Mouse (Mus musculus): ENCODE measurements at regions not wholly inside any gene's neighbourhood (a gene's known extent, or its start where the extent isn't known, plus 50 kb on each side); places are given as distances from the start of the nearest gene placed in this dataset.

GRCm38 (mm10) chr8:128559004-128559662 is 126.3 kb upstream of the Itgb1 start:
- Histone ChIP-seq H3K36me3 (ENCODE audit: control insufficient read depth, insufficient read depth) (no peaks in the 10 kb centered on the region), H3ac (ENCODE audit: control insufficient read depth, insufficient read length) (no peak overlapping the region), H3K27me3 (ENCODE audit: control insufficient read depth, insufficient read depth, insufficient read length) (no peaks in the 10 kb centered on the region), H3K4me2 (ENCODE audit: low read depth) (no peak overlapping the region), H3K4me3 (no peak overlapping the region), H3K79me2 (ENCODE audit: control insufficient read depth, insufficient read depth) (no peaks in the 10 kb centered on the region)
- no peak for TF ChIP-seq E2F4 (IDR thresholded peaks at IDR 0.05; ENCODE audit: insufficient read depth)
- no peak for TF ChIP-seq TCF12 (IDR thresholded peaks at IDR 0.05; ENCODE audit: insufficient read depth, poor library complexity, severe bottlenecking)
- TF ChIP-seq MYOG (IDR thresholded peaks at IDR 0.05; ENCODE audit: control insufficient read depth in 1 of 3, insufficient read depth in 1 of 3, insufficient read length in 2 of 3, low read depth in 2 of 3) = no peak
- no peak for TF ChIP-seq POLR2A (IDR thresholded peaks at IDR 0.05; ENCODE audit: insufficient read length, low read depth)
- TF ChIP-seq MYOD1 (IDR thresholded peaks at IDR 0.05; ENCODE audit: control insufficient read depth in 1 of 3, insufficient read length in 2 of 3, low read depth in 2 of 3) = no peak
- no peak for TF ChIP-seq TCF3 (IDR thresholded peaks at IDR 0.05; ENCODE audit: insufficient read length, low read depth)
- TF ChIP-seq POLR2AphosphoS2 (IDR thresholded peaks at IDR 0.05; ENCODE audit: insufficient read length, low read depth) = no peak
- no peak for TF ChIP-seq MAX (IDR thresholded peaks at IDR 0.05; ENCODE audit: low read depth)
- no peak for TF ChIP-seq REST (IDR thresholded peaks at IDR 0.05; ENCODE audit: insufficient read depth, insufficient read length)
- TF ChIP-seq CEBPB (IDR thresholded peaks at IDR 0.05; ENCODE audit: insufficient read depth, poor library complexity, severe bottlenecking) = no peak
- TF ChIP-seq SRF (IDR thresholded peaks at IDR 0.05; ENCODE audit: control insufficient read depth, insufficient read length, low read depth) = no peak
- TF ChIP-seq USF1 (IDR thresholded peaks at IDR 0.05; ENCODE audit: low read depth) = no peak

GRCm38 (mm10) chr8:128560418-128560817 is 125.0 kb upstream of the Itgb1 start:
- Histone ChIP-seq H3K79me2 (ENCODE audit: control insufficient read depth, insufficient read depth) (no peaks in the 10 kb centered on the region), H3K4me2 (ENCODE audit: low read depth) (no peak overlapping the region), H3K27me3 (ENCODE audit: control insufficient read depth, insufficient read depth, insufficient read length) (no peaks in the 10 kb centered on the region), H3K36me3 (ENCODE audit: control insufficient read depth, insufficient read depth) (no peaks in the 10 kb centered on the region), H3ac (ENCODE audit: control insufficient read depth, insufficient read length) (no peak overlapping the region), H3K4me3 (no peak overlapping the region)
- TF ChIP-seq TCF3 (IDR thresholded peaks at IDR 0.05; ENCODE audit: insufficient read length, low read depth) (no peak), E2F4 (IDR thresholded peaks at IDR 0.05; ENCODE audit: insufficient read depth) (no peak), POLR2AphosphoS2 (IDR thresholded peaks at IDR 0.05; ENCODE audit: insufficient read length, low read depth) (no peak), REST (IDR thresholded peaks at IDR 0.05; ENCODE audit: insufficient read depth, insufficient read length) (no peak), USF1 (IDR thresholded peaks at IDR 0.05; ENCODE audit: low read depth) (no peak), POLR2A (IDR thresholded peaks at IDR 0.05; ENCODE audit: insufficient read length, low read depth) (no peak), MYOD1 (IDR thresholded peaks at IDR 0.05; ENCODE audit: control insufficient read depth in 1 of 3, insufficient read length in 2 of 3, low read depth in 2 of 3) (no peak), SRF (IDR thresholded peaks at IDR 0.05; ENCODE audit: control insufficient read depth, insufficient read length, low read depth) (no peak), MAX (IDR thresholded peaks at IDR 0.05; ENCODE audit: low read depth) (no peak), CEBPB (IDR thresholded peaks at IDR 0.05; ENCODE audit: insufficient read depth, poor library complexity, severe bottlenecking) (no peak), TCF12 (IDR thresholded peaks at IDR 0.05; ENCODE audit: insufficient read depth, poor library complexity, severe bottlenecking) (no peak), MYOG (IDR thresholded peaks at IDR 0.05; ENCODE audit: control insufficient read depth in 1 of 3, insufficient read depth in 1 of 3, insufficient read length in 2 of 3, low read depth in 2 of 3) (no peak)

GRCm38 (mm10) chr8:128561016-128561415 is 124.4 kb upstream of the Itgb1 start:
- Histone ChIP-seq H3K36me3 (ENCODE audit: control insufficient read depth, insufficient read depth) (no peaks in the 10 kb centered on the region), H3K79me2 (ENCODE audit: control insufficient read depth, insufficient read depth) (no peaks in the 10 kb centered on the region), H3K27me3 (ENCODE audit: control insufficient read depth, insufficient read depth, insufficient read length) (no peaks in the 10 kb centered on the region), H3ac (ENCODE audit: control insufficient read depth, insufficient read length) (no peak overlapping the region), H3K4me2 (ENCODE audit: low read depth) (no peak overlapping the region), H3K4me3 (no peak overlapping the region)
- TF ChIP-seq E2F4 (IDR thresholded peaks at IDR 0.05; ENCODE audit: insufficient read depth) = no peak

GRCm38 (mm10) chr8:128562625-128563024 is 122.8 kb upstream of the Itgb1 start:
- no peak for TF ChIP-seq MYOG (IDR thresholded peaks at IDR 0.05; ENCODE audit: control insufficient read depth in 1 of 3, insufficient read depth in 1 of 3, insufficient read length in 2 of 3, low read depth in 2 of 3)
- no peak for TF ChIP-seq SRF (IDR thresholded peaks at IDR 0.05; ENCODE audit: control insufficient read depth, insufficient read length, low read depth)
- TF ChIP-seq TCF3 (IDR thresholded peaks at IDR 0.05; ENCODE audit: insufficient read length, low read depth) = no peak
- TF ChIP-seq REST (IDR thresholded peaks at IDR 0.05; ENCODE audit: insufficient read depth, insufficient read length) = no peak
- TF ChIP-seq MAX (IDR thresholded peaks at IDR 0.05; ENCODE audit: low read depth) = no peak
- no peak for TF ChIP-seq TCF12 (IDR thresholded peaks at IDR 0.05; ENCODE audit: insufficient read depth, poor library complexity, severe bottlenecking)
- no peak for TF ChIP-seq USF1 (IDR thresholded peaks at IDR 0.05; ENCODE audit: low read depth)
- no peak for TF ChIP-seq POLR2A (IDR thresholded peaks at IDR 0.05; ENCODE audit: insufficient read length, low read depth)
- no peak for TF ChIP-seq CEBPB (IDR thresholded peaks at IDR 0.05; ENCODE audit: insufficient read depth, poor library complexity, severe bottlenecking)
- no peak for TF ChIP-seq E2F4 (IDR thresholded peaks at IDR 0.05; ENCODE audit: insufficient read depth)
- TF ChIP-seq POLR2AphosphoS2 (IDR thresholded peaks at IDR 0.05; ENCODE audit: insufficient read length, low read depth) = no peak
- no peak for TF ChIP-seq MYOD1 (IDR thresholded peaks at IDR 0.05; ENCODE audit: control insufficient read depth in 1 of 3, insufficient read length in 2 of 3, low read depth in 2 of 3)
- Histone ChIP-seq H3K4me3 (no peak overlapping the region), H3K4me2 (ENCODE audit: low read depth) (no peak overlapping the region), H3K27me3 (ENCODE audit: control insufficient read depth, insufficient read depth, insufficient read length) (no peaks in the 10 kb centered on the region), H3K36me3 (ENCODE audit: control insufficient read depth, insufficient read depth) (no peaks in the 10 kb centered on the region), H3K79me2 (ENCODE audit: control insufficient read depth, insufficient read depth) (no peaks in the 10 kb centered on the region), H3ac (ENCODE audit: control insufficient read depth, insufficient read length) (no peak overlapping the region)

- Histone ChIP-seq H3K4me3 (no peak overlapping the region), H3ac (ENCODE audit: control insufficient read depth, insufficient read length) (no peak overlapping the region), H3K4me2 (ENCODE audit: low read depth) (no peak overlapping the region), H3K79me2 (ENCODE audit: control insufficient read depth, insufficient read depth) (no peaks in the 10 kb centered on the region), H3K36me3 (ENCODE audit: control insufficient read depth, insufficient read depth) (no peaks in the 10 kb centered on the region), H3K27me3 (ENCODE audit: control insufficient read depth, insufficient read depth, insufficient read length) (no peaks in the 10 kb centered on the region)
- TF ChIP-seq TCF3 (IDR thresholded peaks at IDR 0.05; ENCODE audit: insufficient read length, low read depth) (no peak), SRF (IDR thresholded peaks at IDR 0.05; ENCODE audit: control insufficient read depth, insufficient read length, low read depth) (no peak), MYOG (IDR thresholded peaks at IDR 0.05; ENCODE audit: control insufficient read depth in 1 of 3, insufficient read depth in 1 of 3, insufficient read length in 2 of 3, low read depth in 2 of 3) (no peak), POLR2A (IDR thresholded peaks at IDR 0.05; ENCODE audit: insufficient read length, low read depth) (no peak), POLR2AphosphoS2 (IDR thresholded peaks at IDR 0.05; ENCODE audit: insufficient read length, low read depth) (no peak), USF1 (IDR thresholded peaks at IDR 0.05; ENCODE audit: low read depth) (no peak), REST (IDR thresholded peaks at IDR 0.05; ENCODE audit: insufficient read depth, insufficient read length) (no peak), E2F4 (IDR thresholded peaks at IDR 0.05; ENCODE audit: insufficient read depth) (no peak)
Observed at GRCm38 (mm10) chr8:128563744-128564143, 121.7 kb upstream of the Itgb1 start.

All from myocyte (in vitro differentiated cells).